Mouse (Mus musculus): ENCODE results near the gene Pask. TPM values are rescaled to one million over a fixed set of nuclear protein-coding genes. Genes with fewer than 3 reads are reported as not detected.
"Not testable (repeated sequence)": the region's sequence is repeated elsewhere in the genome, so short reads cannot be mapped to it uniquely, and the experiment has no call there.

The Pask gene
- polyA plus RNA-seq, 1 experiment from 2014 or later = 36.5 TPM

DNA sequence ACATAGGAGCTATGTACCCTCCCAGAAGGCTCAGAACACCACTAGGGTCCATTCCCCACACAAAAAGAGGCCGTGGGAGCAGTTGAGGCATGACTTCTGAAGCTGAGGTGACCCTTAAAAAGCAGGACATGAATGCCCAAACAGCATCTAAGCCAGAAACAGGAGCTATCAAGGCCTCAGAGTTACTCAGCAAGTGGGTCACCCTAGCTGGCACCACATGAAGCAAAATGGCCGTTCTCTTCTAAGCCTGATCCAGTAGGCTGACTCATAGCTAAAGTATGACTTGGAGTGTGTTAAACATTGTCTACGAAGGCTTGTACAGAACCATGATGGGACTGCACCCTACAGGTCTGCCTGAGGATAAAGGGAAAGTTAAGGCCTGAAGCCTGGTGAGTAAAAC lies 16.8 kb downstream of the Pask start:
- Histone ChIP-seq H3K27me3 (ENCODE audit: poor library complexity, severe bottlenecking) (no peaks in the 10 kb centered on the region), H3K9me3 (no peaks in the 10 kb centered on the region), H3K4me1 (peaks cover 8% of the 10 kb centered on the region; the same call in 1 of the 2 replicates), H3K27ac (no peak overlapping the region), H3K4me3 (no peak overlapping the region), H3K36me3 (replicated peaks) (peaks cover 100% of the 10 kb centered on the region)
- 93% methylated on average over 3 of the region's 3 CpGs for WGBS
- DNase-seq (ENCODE audit: extremely low spot score, low spot score) = no peak

DNA sequence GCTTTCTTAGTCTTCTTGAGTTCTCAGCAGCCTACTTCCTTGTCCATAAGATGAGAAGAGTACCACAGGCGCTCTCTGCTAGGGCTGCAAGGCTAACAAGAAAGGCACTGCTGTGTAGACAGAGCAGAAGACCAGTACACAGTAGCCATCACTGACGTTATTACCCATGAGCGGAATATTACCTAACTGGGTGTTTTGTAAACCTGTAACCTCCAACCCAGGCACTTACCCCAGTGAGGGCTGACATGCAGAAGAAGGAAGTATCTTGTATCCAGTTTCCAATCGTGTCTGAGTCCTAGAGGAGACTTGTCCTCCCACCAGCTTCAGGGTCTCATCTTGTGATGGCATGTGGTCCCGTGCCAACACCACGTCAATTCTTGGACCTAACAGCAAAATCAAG lies 19.3 kb downstream of the Pask start:
- 95% methylated on average over 6 of the region's 6 CpGs for WGBS
- DNase-seq (ENCODE audit: extremely low spot score, low spot score) = no peak
- no peak overlapping the region for H3K27ac ChIP-seq
- H3K4me1 ChIP-seq = no peaks in the 10 kb centered on the region
- no peaks in the 10 kb centered on the region for H3K9me3 ChIP-seq
- no peaks in the 10 kb centered on the region for H3K27me3 ChIP-seq (ENCODE audit: poor library complexity, severe bottlenecking)
- H3K36me3 ChIP-seq (replicated peaks) = peaks cover 100% of the 10 kb centered on the region
- no peak overlapping the region for H3K4me3 ChIP-seq

DNA sequence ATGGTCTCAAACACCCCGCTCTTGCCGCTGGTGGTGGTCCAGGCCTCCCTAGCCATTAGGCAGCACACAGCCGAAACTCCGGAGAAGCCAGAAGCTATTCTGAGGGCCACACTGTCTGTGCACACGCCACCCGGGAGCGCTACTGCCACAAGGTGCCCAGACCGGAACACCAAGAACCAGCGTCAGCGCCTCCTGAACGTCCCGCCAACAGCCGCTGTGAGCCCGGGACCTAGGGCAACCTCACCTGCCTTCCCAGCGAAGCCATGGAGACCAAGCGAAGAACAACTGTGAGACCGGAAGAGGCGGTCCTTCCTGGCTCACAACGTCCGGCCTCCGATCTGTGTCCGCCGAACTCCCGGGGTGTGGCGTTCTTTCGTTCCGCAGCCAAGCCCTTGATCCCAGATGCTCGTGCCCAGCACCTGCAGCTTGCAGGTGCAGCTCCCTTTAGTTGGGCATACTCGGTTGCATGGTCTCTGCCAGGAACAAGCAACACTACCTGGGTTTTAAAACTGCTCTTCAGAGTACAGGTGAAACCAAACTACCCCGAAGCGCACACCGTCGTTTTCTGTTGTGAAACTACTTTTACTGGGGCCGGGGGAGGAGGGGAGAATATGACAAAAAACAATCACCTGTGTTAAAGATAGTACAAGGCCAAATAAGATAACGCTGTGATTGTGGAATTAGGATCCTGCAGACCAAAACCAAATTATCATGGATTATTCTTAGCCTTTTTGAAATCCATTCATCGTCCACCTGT lies 37.5 kb downstream of the Pask start, which contains the start of gene Mterf4:
Gene Mterf4, minus strand, starts transcription at position 335 of the 757 bp plus-strand sequence.
- Histone ChIP-seq H3K27ac (peak within 1 kb of the TSS; percentile 86), H3K27me3 (ENCODE audit: poor library complexity, severe bottlenecking) (no peaks in the 10 kb centered on the region), H3K36me3 (replicated peaks) (peaks cover 71% of the 10 kb centered on the region), H3K4me1 (peaks cover 13% of the 10 kb centered on the region), H3K9me3 (no peaks in the 10 kb centered on the region), H3K4me3 (peak within 1 kb of the TSS; percentile 69)
- DNase-seq (ENCODE audit: extremely low spot score, low spot score) = peak; percentile 84
- WGBS = 7% methylated on average over 36 of the region's 36 CpGs

DNA sequence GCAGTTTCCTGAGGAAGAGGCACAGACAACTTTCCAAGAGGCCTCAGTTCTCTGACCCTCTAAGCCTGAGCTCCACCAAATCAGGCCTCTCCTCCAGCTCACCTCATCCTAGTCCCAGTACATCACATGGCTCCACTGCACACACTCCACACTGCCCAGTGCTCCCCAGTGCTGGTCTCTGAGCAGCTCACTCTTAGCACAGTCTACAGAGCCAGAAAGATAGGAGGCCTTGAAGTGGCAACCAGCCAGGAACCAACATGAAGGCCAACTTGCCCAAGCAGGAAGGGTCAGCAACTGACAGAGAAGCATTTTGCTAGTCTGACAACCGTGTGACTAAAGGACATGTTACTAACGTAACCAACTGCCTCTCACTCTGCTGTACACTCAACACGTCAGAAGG lies 42.7 kb downstream of the Pask start:
- no peak for DNase-seq (ENCODE audit: extremely low spot score, low spot score)
- Histone ChIP-seq H3K27me3 (ENCODE audit: poor library complexity, severe bottlenecking) (no peaks in the 10 kb centered on the region), H3K27ac (no peak overlapping the region), H3K4me1 (peaks cover 8% of the 10 kb centered on the region), H3K9me3 (no peaks in the 10 kb centered on the region), H3K4me3 (no peak overlapping the region), H3K36me3 (replicated peaks) (peaks cover 91% of the 10 kb centered on the region)
- WGBS = 96% methylated on average over 3 of the region's 3 CpGs

DNA sequence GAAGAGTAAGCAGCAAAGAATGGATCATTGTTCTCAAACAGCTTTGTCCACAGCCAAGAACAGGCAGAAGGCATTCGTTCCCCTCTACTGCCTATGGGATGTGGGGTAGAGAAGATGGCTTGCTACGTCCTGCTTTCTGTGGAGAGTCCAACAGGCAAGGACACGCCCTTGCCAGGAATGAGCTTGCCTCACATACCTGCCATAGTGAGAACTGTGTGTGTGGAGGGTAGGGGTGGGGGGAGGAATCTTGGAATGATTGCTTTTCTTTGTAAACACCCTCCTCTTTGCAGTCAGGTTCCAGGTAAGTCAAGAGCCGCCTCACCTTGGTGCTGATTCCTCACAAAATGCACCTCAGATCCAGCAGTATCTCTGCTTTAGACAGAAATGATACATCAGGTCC lies 43.5 kb downstream of the Pask start:
- DNase-seq (ENCODE audit: extremely low spot score, low spot score) = no peak
- Histone ChIP-seq H3K27ac (no peak overlapping the region), H3K9me3 (no peaks in the 10 kb centered on the region), H3K36me3 (replicated peaks) (peaks cover 93% of the 10 kb centered on the region), H3K4me3 (no peak overlapping the region), H3K27me3 (ENCODE audit: poor library complexity, severe bottlenecking) (no peaks in the 10 kb centered on the region), H3K4me1 (peaks cover 2% of the 10 kb centered on the region)
- WGBS = 89% methylated on average over 4 of the region's 4 CpGs

DNA sequence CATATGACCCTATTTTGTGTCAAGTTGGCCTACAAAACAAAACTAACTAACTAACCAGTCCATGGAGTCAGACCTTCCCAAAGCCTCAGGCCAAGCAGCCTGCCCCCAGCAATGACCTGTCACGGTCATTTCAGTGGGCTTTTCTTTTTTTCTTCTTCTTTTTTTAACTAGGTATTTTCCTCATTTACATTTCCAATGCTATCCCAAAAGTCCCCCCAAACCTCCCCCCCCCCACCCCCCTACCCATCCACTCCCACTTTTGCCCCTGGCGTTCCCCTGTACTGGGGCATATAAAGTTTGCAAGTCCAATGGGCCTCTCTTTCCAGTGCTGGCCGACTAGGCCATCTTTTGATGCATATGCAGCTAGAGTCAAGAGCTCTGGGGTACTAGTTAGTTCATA lies 48.8 kb downstream of the Pask start:
- H3K4me3 ChIP-seq; H3K4me1 ChIP-seq; H3K27me3 ChIP-seq (ENCODE audit: poor library complexity, severe bottlenecking); H3K9me3 ChIP-seq; H3K27ac ChIP-seq; DNase-seq (ENCODE audit: extremely low spot score, low spot score): not testable (repeated sequence)
- WGBS = 87% methylated on average over 3 of the region's 3 CpGs
- peaks cover 40% of the 10 kb centered on the region for H3K36me3 ChIP-seq (replicated peaks)

DNA sequence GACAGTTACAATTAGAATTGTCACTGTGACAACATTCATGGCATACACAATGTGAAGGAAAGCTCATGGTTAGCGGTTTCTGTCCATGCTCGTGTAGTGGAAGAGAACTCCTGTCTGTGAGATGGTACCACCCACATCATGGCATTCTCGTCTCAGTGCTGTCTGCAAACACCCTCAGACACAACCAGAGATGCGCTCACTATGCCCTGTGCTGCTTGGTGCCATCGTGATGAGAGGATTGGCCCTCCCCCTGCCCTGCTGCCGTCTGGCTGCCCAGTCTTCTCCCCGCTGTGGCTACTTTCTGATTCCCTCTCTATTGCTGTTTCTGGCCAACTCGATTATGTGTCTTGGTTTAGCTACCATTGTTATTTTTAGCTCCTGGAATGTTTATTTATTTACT lies 51.3 kb downstream of the Pask start:
- Histone ChIP-seq H3K4me3 (no peak overlapping the region), H3K4me1 (no peaks in the 10 kb centered on the region), H3K27me3 (ENCODE audit: poor library complexity, severe bottlenecking) (no peaks in the 10 kb centered on the region), H3K36me3 (replicated peaks) (peaks cover 17% of the 10 kb centered on the region), H3K27ac (no peak overlapping the region), H3K9me3 (no peaks in the 10 kb centered on the region)
- WGBS = 81% methylated on average over 8 of the region's 8 CpGs
- DNase-seq (ENCODE audit: extremely low spot score, low spot score) = no peak

DNA sequence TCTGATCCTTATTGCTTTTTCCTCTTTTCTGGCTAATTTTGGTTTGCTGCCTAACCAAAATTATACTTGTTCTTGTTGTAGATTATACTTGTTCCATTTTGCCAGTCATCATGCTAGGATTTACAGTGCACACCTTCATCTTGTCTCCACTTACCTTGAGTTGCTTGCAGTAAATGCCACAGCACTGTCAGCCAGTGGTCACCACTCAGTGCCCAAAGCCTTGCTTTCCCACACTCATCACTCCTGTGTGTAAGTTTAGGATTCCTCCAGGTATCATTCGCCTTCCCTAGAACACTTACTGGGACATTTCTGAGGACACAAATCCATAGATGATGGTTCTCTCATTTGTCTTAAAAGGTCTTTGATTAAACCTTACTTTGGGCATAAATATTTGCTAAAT lies 51.7 kb downstream of the Pask start:
- Histone ChIP-seq H3K27ac (no peak overlapping the region), H3K36me3 (replicated peaks) (peaks cover 13% of the 10 kb centered on the region), H3K4me3 (no peak overlapping the region), H3K9me3 (no peaks in the 10 kb centered on the region), H3K4me1 (no peaks in the 10 kb centered on the region), H3K27me3 (ENCODE audit: poor library complexity, severe bottlenecking) (no peaks in the 10 kb centered on the region)
- no peak for DNase-seq (ENCODE audit: extremely low spot score, low spot score)
- WGBS = 90% methylated on average over 1 of the region's 1 CpGs

DNA sequence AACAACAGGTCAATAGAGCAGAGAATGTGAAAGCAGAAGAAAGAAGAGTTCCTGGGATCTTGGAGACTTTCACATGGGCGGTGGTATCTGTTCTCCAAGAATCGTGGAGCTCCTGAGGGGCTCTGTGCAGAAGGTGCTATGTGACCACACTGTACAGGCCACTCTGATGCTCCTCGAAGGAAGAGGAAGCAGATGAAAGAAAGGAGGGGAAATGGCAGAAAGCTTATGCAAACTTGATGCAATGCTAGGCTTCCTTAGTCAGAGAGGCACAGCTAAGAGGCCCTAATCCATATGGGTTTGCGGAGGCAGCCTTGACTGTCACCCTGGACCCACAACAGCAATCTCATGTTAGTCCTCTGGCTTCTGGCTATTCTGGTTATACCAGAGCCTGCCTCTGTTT lies 52.3 kb downstream of the Pask start:
- Histone ChIP-seq H3K27me3 (ENCODE audit: poor library complexity, severe bottlenecking) (no peaks in the 10 kb centered on the region), H3K27ac (no peak overlapping the region), H3K9me3 (no peaks in the 10 kb centered on the region), H3K4me3 (no peak overlapping the region), H3K36me3 (replicated peaks) (peaks cover 7% of the 10 kb centered on the region), H3K4me1 (no peaks in the 10 kb centered on the region)
- 86% methylated on average over 4 of the region's 4 CpGs for WGBS
- no peak for DNase-seq (ENCODE audit: extremely low spot score, low spot score)

DNA sequence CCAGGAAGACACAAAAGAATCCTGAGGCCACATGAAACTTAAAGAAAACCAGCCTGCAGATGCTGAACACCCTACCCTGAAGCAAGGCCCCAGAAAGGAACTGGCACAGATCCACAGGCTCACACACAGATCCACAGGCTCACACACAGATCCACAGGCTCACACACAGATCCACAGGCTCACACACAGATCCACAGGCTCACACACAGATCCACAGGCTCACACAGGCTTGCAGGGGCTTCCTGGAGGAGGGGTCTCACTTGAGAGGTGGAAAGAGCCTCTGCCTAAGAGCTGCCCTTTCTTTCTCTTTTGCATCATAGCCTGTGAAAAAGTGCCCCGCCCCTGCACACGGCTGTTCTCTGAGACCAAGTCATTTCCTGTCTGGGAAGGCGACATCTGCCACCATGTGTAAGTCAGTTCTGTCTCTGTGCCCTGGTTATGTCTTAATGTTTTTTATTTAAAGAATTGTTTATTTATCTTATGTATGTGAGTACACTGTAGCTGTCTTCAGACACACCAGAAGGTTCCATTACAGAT lies 53.5 kb downstream of the Pask start:
- DNase-seq (ENCODE audit: extremely low spot score, low spot score) = no peak
- Histone ChIP-seq H3K27me3 (ENCODE audit: poor library complexity, severe bottlenecking) (no peaks in the 10 kb centered on the region), H3K4me1 (no peaks in the 10 kb centered on the region), H3K27ac (no peak overlapping the region), H3K36me3 (replicated peaks) (no peaks in the 10 kb centered on the region), H3K9me3 (no peaks in the 10 kb centered on the region), H3K4me3 (no peak overlapping the region)
- 76% methylated on average over 3 of the region's 3 CpGs for WGBS

DNA sequence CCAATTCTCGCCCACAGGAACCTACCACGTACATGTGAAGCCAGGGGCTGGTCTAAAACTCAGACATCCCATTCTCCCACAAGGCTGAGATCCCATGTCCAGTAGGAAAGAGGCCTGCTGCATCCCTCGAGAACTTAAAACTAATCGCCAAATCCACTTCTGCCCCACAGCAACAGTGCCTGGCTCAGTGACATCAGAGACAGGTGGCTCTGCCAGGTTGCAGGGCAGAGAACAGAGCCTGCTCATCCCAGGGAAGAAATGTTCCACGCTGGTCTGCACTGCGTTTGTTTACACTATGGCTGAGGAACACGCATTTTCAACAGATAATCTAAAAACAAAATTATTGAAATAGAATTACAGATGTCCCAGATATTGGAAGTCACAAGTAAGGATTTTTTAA lies 66.2 kb downstream of the Pask start:
- Histone ChIP-seq H3K27me3 (ENCODE audit: poor library complexity, severe bottlenecking) (no peaks in the 10 kb centered on the region), H3K27ac (no peak overlapping the region), H3K36me3 (replicated peaks) (no peaks in the 10 kb centered on the region), H3K4me1 (peaks cover 4% of the 10 kb centered on the region; the same call in 1 of the 2 replicates), H3K9me3 (no peaks in the 10 kb centered on the region), H3K4me3 (no peak overlapping the region)
- WGBS = 83% methylated on average over 7 of the region's 7 CpGs
- no peak for DNase-seq (ENCODE audit: extremely low spot score, low spot score)

DNA sequence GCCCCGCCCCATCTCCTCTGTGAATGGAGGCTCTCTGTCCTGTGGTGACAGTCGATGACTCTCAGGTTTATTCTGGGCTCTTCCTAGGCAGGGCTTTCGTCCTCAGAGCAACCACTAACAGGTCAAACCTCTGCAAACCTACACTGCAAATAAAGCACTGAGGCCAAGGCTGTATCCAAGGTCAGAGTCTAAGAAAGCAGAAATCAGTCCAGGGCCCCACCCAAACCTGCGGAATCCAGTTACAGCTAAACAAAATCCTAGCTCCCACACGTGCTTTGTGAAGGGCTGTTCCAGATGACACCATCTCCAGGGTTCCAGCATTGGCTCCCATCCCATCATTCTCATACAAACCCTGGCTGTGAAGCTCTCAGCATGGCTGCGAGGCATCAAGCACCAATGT lies 67.7 kb downstream of the Pask start:
- H3K27me3 ChIP-seq (ENCODE audit: poor library complexity, severe bottlenecking) = no peaks in the 10 kb centered on the region
- H3K4me3 ChIP-seq = no peak overlapping the region
- DNase-seq (ENCODE audit: extremely low spot score, low spot score) = no peak
- H3K36me3 ChIP-seq (replicated peaks) = no peaks in the 10 kb centered on the region
- 86% methylated on average over 6 of the region's 6 CpGs for WGBS
- H3K9me3 ChIP-seq = no peaks in the 10 kb centered on the region
- peaks cover 4% of the 10 kb centered on the region; the same call in 1 of the 2 replicates for H3K4me1 ChIP-seq
- H3K27ac ChIP-seq = no peak overlapping the region

DNA sequence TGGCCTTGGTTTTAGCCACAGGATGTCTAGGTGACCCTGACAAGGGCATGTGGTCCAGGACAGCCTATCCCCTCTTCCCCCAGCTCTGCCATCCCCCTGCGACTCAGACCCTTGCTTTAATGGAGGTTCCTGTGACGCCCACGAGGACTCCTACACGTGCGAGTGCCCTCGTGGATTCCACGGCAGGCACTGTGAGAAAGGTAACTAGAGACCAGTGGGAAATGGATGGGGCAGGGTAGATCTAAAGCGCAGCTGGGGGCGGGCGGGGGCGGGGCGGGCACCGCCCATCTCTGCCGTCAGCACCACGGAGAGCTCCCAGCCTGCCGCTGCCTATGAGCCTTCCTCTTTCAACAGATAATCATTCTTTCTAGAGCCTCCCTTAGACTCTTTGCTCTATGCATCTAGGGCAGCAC lies 70.9 kb downstream of the Pask start:
- Histone ChIP-seq H3K27me3 (ENCODE audit: poor library complexity, severe bottlenecking) (no peaks in the 10 kb centered on the region), H3K36me3 (replicated peaks) (no peaks in the 10 kb centered on the region), H3K27ac (no peak overlapping the region), H3K4me1 (peaks cover 4% of the 10 kb centered on the region; the same call in 1 of the 2 replicates), H3K9me3 (no peaks in the 10 kb centered on the region), H3K4me3 (no peak overlapping the region)
- DNase-seq (ENCODE audit: extremely low spot score, low spot score) = peak; percentile 49
- WGBS = 3% methylated on average over 16 of the region's 16 CpGs

Data from forebrain, embryonic 10.5 days (tissue).